Comparison of ENCODE assay signal across 22 mouse cellular contexts in genomic region chr5:122175402-122175801, GRCm38 (mm10). TPM values are rescaled to one million over a fixed set of nuclear protein-coding genes. Genes with fewer than 3 reads are reported as not detected.
DNase-seq lines count a peak whose midpoint lies in the region; ATAC-seq and TF ChIP-seq lines count a peak whose summit lies in the region.
"Had no signal": no experiment of that assay in that cellular context is flagged by ENCODE, and none has a peak within 500 bp of the region (broad histone marks: within the 10 kb centered on the region; RNA-seq: fewer than 3 reads in every experiment).

No protein-coding gene starts in this region.

- H3K4me1 ChIP-seq in hindbrain, postnatal 0 days (ENCODE audit: insufficient read depth, low read length) = no peaks in the 10 kb centered on the region
- no peaks in the 10 kb centered on the region for H3K4me1 ChIP-seq in hindbrain, embryonic 10.5 days (replicated peaks)
- H3K4me1 ChIP-seq in limb, embryonic 12.5 days (replicated peaks) = no peaks in the 10 kb centered on the region; the same call in 1 of the 2 replicates
- peaks cover 8% of the 10 kb centered on the region; the same call in 1 of the 2 replicates for H3K4me1 ChIP-seq in limb, embryonic 10.5 days
- no peaks in the 10 kb centered on the region for H3K4me1 ChIP-seq in intestine, postnatal 0 days (replicated peaks; ENCODE audit: control insufficient read depth, insufficient read depth, low read length)
- H3K4me1 ChIP-seq: forebrain, embryonic 13.5 days; neural tube, embryonic 15.5 days had no signal

- H3K36me3 ChIP-seq in hindbrain, postnatal 0 days (ENCODE audit: insufficient read depth, low read length) = peaks cover 37% of the 10 kb centered on the region
- peaks cover 74% of the 10 kb centered on the region for H3K36me3 ChIP-seq in hindbrain, embryonic 10.5 days
- peaks cover 56% of the 10 kb centered on the region for H3K36me3 ChIP-seq in limb, embryonic 12.5 days
- H3K36me3 ChIP-seq in limb, embryonic 10.5 days = peaks cover 70% of the 10 kb centered on the region
- peaks cover 40% of the 10 kb centered on the region for H3K36me3 ChIP-seq in intestine, postnatal 0 days (ENCODE audit: control insufficient read depth, insufficient read depth)

- H3K4me3 ChIP-seq in hindbrain, postnatal 0 days (ENCODE audit: low read length) = no peak overlapping the region
- no peak overlapping the region for H3K4me3 ChIP-seq in hindbrain, embryonic 10.5 days
- no peak overlapping the region for H3K4me3 ChIP-seq in limb, embryonic 12.5 days (replicated peaks)
- no peak overlapping the region for H3K4me3 ChIP-seq in limb, embryonic 10.5 days
- no peak overlapping the region for H3K4me3 ChIP-seq in intestine, postnatal 0 days (ENCODE audit: low read depth, low read length)
- H3K4me3 ChIP-seq: forebrain, embryonic 13.5 days; heart, embryonic 12.5 days; myocyte; neural tube, embryonic 15.5 days had no signal

- WGBS in hindbrain, postnatal 0 days = 74% methylated on average over 2 of the region's 2 CpGs
- WGBS in hindbrain, embryonic 10.5 days = 81% methylated on average over 2 of the region's 2 CpGs
- 66% methylated on average over 2 of the region's 2 CpGs for WGBS in limb, embryonic 12.5 days
- 57% methylated on average over 2 of the region's 2 CpGs for WGBS in limb, embryonic 10.5 days
- 45% methylated on average over 2 of the region's 2 CpGs for WGBS in intestine, postnatal 0 days

- 0 out of 2 replicates have a peak overlapping the region, but pooled peaks have one; percentile 15 for H3K27ac ChIP-seq in hindbrain, postnatal 0 days
- H3K27ac ChIP-seq in hindbrain, embryonic 10.5 days = no peak overlapping the region
- 0 out of 2 replicates have a peak overlapping the region, but pooled peaks have one; percentile 17 for H3K27ac ChIP-seq in limb, embryonic 12.5 days
- no peak overlapping the region for H3K27ac ChIP-seq in limb, embryonic 10.5 days
- H3K27ac ChIP-seq in intestine, postnatal 0 days (ENCODE audit: low read depth, low read length) = peak overlapping the region; percentile 8; the same call in 1 of the 2 replicates
- H3K27ac ChIP-seq: forebrain, embryonic 13.5 days; macrophage; neural tube, embryonic 15.5 days had no signal

- DNase-seq in cerebellum, adult 9-10 months = peak; percentile 38
- DNase-seq in cerebellum, postnatal 36 days = no peak
- no peak for DNase-seq in hindbrain, postnatal 0 days (ENCODE audit: low spot score)
- DNase-seq in hindbrain, embryonic 10.5 days (ENCODE audit: low spot score) = no peak
- DNase-seq in limb, embryonic 10.5 days (ENCODE audit: low spot score) = no peak
- DNase-seq: adrenal gland, adult 8-10 months; embryo, embryonic 11 days; heart, postnatal 4 days; left cerebral cortex, postnatal 4 days; midbrain, embryonic 14.5 days; right cerebral cortex, postnatal 4 days had no signal

- ATAC-seq in hindbrain, postnatal 0 days = no peak
- no peak for ATAC-seq in limb, embryonic 12.5 days (ENCODE audit: insufficient number of reproducible peaks, insufficient read depth, low FRiP score, low TSS enrichment, low read depth)
- no peak for ATAC-seq in intestine, postnatal 0 days
- no peak for ATAC-seq in megakaryocyte-erythroid progenitor cell, adult 5-6 weeks (replicated peaks; ENCODE audit: low FRiP score, low TSS enrichment, poor library complexity, severe bottlenecking)
- ATAC-seq: forebrain, embryonic 13.5 days; inflammation-experienced regulatory T-cells, adult 6 months had no signal

- TF ChIP-seq CTCF in hindbrain, postnatal 0 days (IDR thresholded peaks at IDR 0.05; ENCODE audit: low read depth) = no peak
- no peak for TF ChIP-seq CTCF in intestine, postnatal 0 days (IDR thresholded peaks at IDR 0.05; ENCODE audit: low read depth)

- H3K9ac ChIP-seq in hindbrain, postnatal 0 days (replicated peaks; ENCODE audit: low read length) = no peak overlapping the region
- H3K9ac ChIP-seq in limb, embryonic 12.5 days (replicated peaks) = no peak overlapping the region
- H3K9ac ChIP-seq in intestine, postnatal 0 days (ENCODE audit: low read depth, low read length) = no peak overlapping the region
- H3K9ac ChIP-seq: forebrain, embryonic 13.5 days; heart, embryonic 12.5 days; neural tube, embryonic 15.5 days had no signal

- no peaks in the 10 kb centered on the region for H3K9me3 ChIP-seq in hindbrain, postnatal 0 days (ENCODE audit: low read length)
- H3K9me3 ChIP-seq in hindbrain, embryonic 10.5 days = no peaks in the 10 kb centered on the region
- H3K9me3 ChIP-seq in limb, embryonic 12.5 days = no peaks in the 10 kb centered on the region
- H3K9me3 ChIP-seq in limb, embryonic 10.5 days (replicated peaks) = no peaks in the 10 kb centered on the region
- H3K9me3 ChIP-seq in intestine, postnatal 0 days (ENCODE audit: control insufficient read depth) = no peaks in the 10 kb centered on the region
- H3K9me3 ChIP-seq: forebrain, embryonic 13.5 days; heart, embryonic 12.5 days; neural tube, embryonic 15.5 days had no signal

- no peaks in the 10 kb centered on the region for H3K27me3 ChIP-seq in hindbrain, postnatal 0 days (ENCODE audit: insufficient read depth, low read length)
- no peaks in the 10 kb centered on the region for H3K27me3 ChIP-seq in hindbrain, embryonic 10.5 days (ENCODE audit: insufficient read depth, poor library complexity, severe bottlenecking)
- no peaks in the 10 kb centered on the region for H3K27me3 ChIP-seq in limb, embryonic 12.5 days
- no peaks in the 10 kb centered on the region for H3K27me3 ChIP-seq in limb, embryonic 10.5 days (ENCODE audit: low read depth, poor library complexity, severe bottlenecking)
- H3K27me3 ChIP-seq in intestine, postnatal 0 days (replicated peaks; ENCODE audit: control insufficient read depth, insufficient read depth, low read length) = no peaks in the 10 kb centered on the region
- H3K27me3 ChIP-seq: CH12.LX; forebrain, embryonic 13.5 days; heart, embryonic 12.5 days; neural tube, embryonic 15.5 days had no signal

- H3K4me2 ChIP-seq in hindbrain, postnatal 0 days (ENCODE audit: low read depth, low read length) = no peak overlapping the region
- H3K4me2 ChIP-seq in limb, embryonic 12.5 days = no peak overlapping the region
- no peak overlapping the region for H3K4me2 ChIP-seq in intestine, postnatal 0 days (replicated peaks; ENCODE audit: low read depth)
- H3K4me2 ChIP-seq: forebrain, embryonic 13.5 days; heart, embryonic 12.5 days; neural tube, embryonic 15.5 days had no signal

RNA-seq across cellular contexts. Expression of gene Ppp1cc, which starts 17.3 kb away (rescaled TPM):
- total RNA-seq in hindbrain, postnatal 0 days (2014; rRNA removed) = 205 and 207 TPM in 2 replicates
- 177 and 184 TPM in 2 replicates for polyA plus RNA-seq in hindbrain, postnatal 0 days (2015; fragmentation: Nextera tagmentation; extraction: Ambion mirVana)
- polyA plus RNA-seq in hindbrain, embryonic 10.5 days (2016; fragmentation: Nextera tagmentation; extraction: Ambion mirVana) = 311 and 319 TPM in 2 replicates
- polyA plus RNA-seq in limb, embryonic 12.5 days (2016; fragmentation: Nextera tagmentation; extraction: Ambion mirVana) = 300 and 320 TPM in 2 replicates
- 373 and 383 TPM in 2 replicates for polyA plus RNA-seq in limb, embryonic 10.5 days (2016; fragmentation: Nextera tagmentation; extraction: Ambion mirVana)
- 138 and 144 TPM in 2 replicates for polyA plus RNA-seq in intestine, postnatal 0 days (2015; fragmentation: Nextera tagmentation; extraction: Ambion mirVana)
- total RNA-seq in megakaryocyte-erythroid progenitor cell, adult 5-6 weeks (2014; fragmentation: Nextera tagmentation) = 375 and 380 TPM in 2 replicates
- total RNA-seq in megakaryocyte-erythroid progenitor cell, adult 5-6 weeks (2017) = 229 and 230 TPM in 2 replicates

RNA-seq across cellular contexts. Expression of gene Hvcn1, which starts 31.2 kb away (rescaled TPM):
- 1.7 and 2.2 TPM in 2 replicates for total RNA-seq in hindbrain, postnatal 0 days (2014; rRNA removed)
- 0.94 and 1.1 TPM in 2 replicates for polyA plus RNA-seq in hindbrain, postnatal 0 days (2015; fragmentation: Nextera tagmentation; extraction: Ambion mirVana)
- polyA plus RNA-seq in hindbrain, embryonic 10.5 days (2016; fragmentation: Nextera tagmentation; extraction: Ambion mirVana) = 9.6 and 11.9 TPM in 2 replicates
- polyA plus RNA-seq in limb, embryonic 12.5 days (2016; fragmentation: Nextera tagmentation; extraction: Ambion mirVana) = 7.8 and 9.5 TPM in 2 replicates
- 9.6 and 11.8 TPM in 2 replicates for polyA plus RNA-seq in limb, embryonic 10.5 days (2016; fragmentation: Nextera tagmentation; extraction: Ambion mirVana)
- polyA plus RNA-seq in intestine, postnatal 0 days (2015; fragmentation: Nextera tagmentation; extraction: Ambion mirVana) = 3.6 TPM in 2 replicates
- 1.4 and 11.2 TPM in 2 replicates for total RNA-seq in megakaryocyte-erythroid progenitor cell, adult 5-6 weeks (2014; fragmentation: Nextera tagmentation)
- 0.38 and 1.4 TPM in 2 replicates for total RNA-seq in megakaryocyte-erythroid progenitor cell, adult 5-6 weeks (2017)

RNA-seq across cellular contexts. Expression of gene Ccdc63, which starts 34.8 kb away (rescaled TPM):
- 0.04 and 0.16 TPM in 2 replicates for total RNA-seq in hindbrain, postnatal 0 days (2014; rRNA removed)
- polyA plus RNA-seq in hindbrain, postnatal 0 days (2015; fragmentation: Nextera tagmentation; extraction: Ambion mirVana) = 0.23 TPM in 1 of 2 replicates, not detected in the other
- polyA plus RNA-seq in hindbrain, embryonic 10.5 days (2016; fragmentation: Nextera tagmentation; extraction: Ambion mirVana) = 0.12 TPM in 1 of 2 replicates, not detected in the other
- polyA plus RNA-seq in limb, embryonic 12.5 days (2016; fragmentation: Nextera tagmentation; extraction: Ambion mirVana) = 0.20 TPM in 1 of 2 replicates, not detected in the other
- not detected in 2 replicates for polyA plus RNA-seq in limb, embryonic 10.5 days (2016; fragmentation: Nextera tagmentation; extraction: Ambion mirVana)
- polyA plus RNA-seq in intestine, postnatal 0 days (2015; fragmentation: Nextera tagmentation; extraction: Ambion mirVana) = not detected in 2 replicates
- 0.96 and 1.4 TPM in 2 replicates for total RNA-seq in megakaryocyte-erythroid progenitor cell, adult 5-6 weeks (2014; fragmentation: Nextera tagmentation)
- total RNA-seq in megakaryocyte-erythroid progenitor cell, adult 5-6 weeks (2017) = not detected in 2 replicates
- polyA plus RNA-seq: forebrain, embryonic 13.5 days; liver, embryonic 16.5 days; midbrain, embryonic 14.5 days; myocyte had no signal

Comparison
In these comparisons a context has a peak if more than half of its experiments do, and no peak if none do; other contexts are left out.
1. H3K27ac ChIP-seq: peak in hindbrain, postnatal 0 days (single experiment), limb, embryonic 12.5 days (single experiment) and intestine, postnatal 0 days (single experiment); none in hindbrain, embryonic 10.5 days (single experiment) and limb, embryonic 10.5 days (single experiment).